Mouse (Mus musculus) midbrain, postnatal 0 days (tissue): ENCODE results near the gene Alpl. TPM values are rescaled to one million over a fixed set of nuclear protein-coding genes. Genes with fewer than 3 reads are reported as not detected.

ENCODE experiments used
- ATAC-seq: fragments of 200-750 bp; cut with Nextera tagmentation; 2 replicates; pipeline ENCODE4 v1.8.0; 2017; ENCODE audit warnings: moderate number of reproducible peaks, mild to moderate bottlenecking, moderate TSS enrichment, moderate library complexity; ENCODE audit not compliant: low FRiP score
- DNase-seq: peaks from one replicate; pipeline ENCODE4 v3.0.0-alpha.2; 2015; ENCODE audit warnings: low spot score
- H3K27ac ChIP-seq: fragments of 300-500 bp; sonication (generic); 2 replicates; pipeline ENCODE4 v1.5.1; 2014; ENCODE audit warnings: low read depth, mild to moderate bottlenecking, low read length, mixed read lengths
- H3K27me3 ChIP-seq: fragments of 300-500 bp; sonication (generic); 2 replicates; pipeline ENCODE4 v1.6.1; 2014; ENCODE audit warnings: low read length, control low read depth, mixed read lengths; ENCODE audit not compliant: insufficient read depth
- H3K36me3 ChIP-seq: fragments of 300-500 bp; sonication (generic); 2 replicates; pipeline ENCODE4 v1.6.1; 2014; ENCODE audit warnings: low read length, control low read depth, mixed read lengths; ENCODE audit not compliant: insufficient read depth
- H3K4me1 ChIP-seq: fragments of 300-500 bp; sonication (generic); 2 replicates; pipeline ENCODE4 v1.6.1; 2014; ENCODE audit warnings: mild to moderate bottlenecking, control low read depth, antibody characterized with exemption, low read length, mixed read lengths; ENCODE audit not compliant: insufficient read depth
- H3K4me2 ChIP-seq: fragments of 300-500 bp; sonication (generic); 2 replicates; pipeline ENCODE4 v1.6.1; 2014; ENCODE audit warnings: low read depth, mild to moderate bottlenecking, low read length, mixed read lengths; ENCODE audit not compliant: poor library complexity, severe bottlenecking
- H3K4me3 ChIP-seq: fragments of 300-500 bp; sonication (generic); 2 replicates; pipeline ENCODE4 v1.5.1; 2014; ENCODE audit warnings: low read depth, mild to moderate bottlenecking, low read length, moderate library complexity
- H3K9ac ChIP-seq: fragments of 300-500 bp; sonication (generic); replicated peaks from 2 replicates; pipeline ENCODE4 v1.6.1; 2014; ENCODE audit warnings: mild to moderate bottlenecking, low read length, moderate library complexity, mixed read lengths; ENCODE audit not compliant: poor library complexity, severe bottlenecking
- H3K9me3 ChIP-seq: fragments of 300-500 bp; sonication (generic); 2 replicates; pipeline ENCODE4 v1.6.1; 2016; ENCODE audit warnings: low read length, control low read depth
- CTCF ChIP-seq: IDR thresholded peaks from 2 replicates; pipeline ENCODE4 v1.5.1; 2016; ENCODE audit warnings: antibody characterized with exemption, mild to moderate bottlenecking
- WGBS: fragments of 180-500 bp; shearing (Covaris S2); extraction: QIAGEN DNeasy Blood & Tissue Kit; methylation state at CpG from one replicate; pipeline ENCODE4 v1.1.7; 2014; 5-methylcytosine and 5-hydroxymethylcytosine counted together
- polyA plus RNA-seq: library from polyadenylated mRNA; unstranded; fragments of >200 nt; fragmentation: Nextera tagmentation; extraction: Ambion mirVana; gene quantifications from 2 replicates; pipeline ENCODE4 v1.2.1, GENCODE M21; 2015
- total RNA-seq: library from RNA; depleted of rRNA; stranded (reverse); fragments of >200 nt; gene quantifications from 2 replicates; pipeline ENCODE4 v1.2.3, GENCODE M21; 2014

Alpl gene
- total and polyA plus RNA-seq, 2 experiments from 2014 or later = 14.3 to 16.1 TPM

DNA sequence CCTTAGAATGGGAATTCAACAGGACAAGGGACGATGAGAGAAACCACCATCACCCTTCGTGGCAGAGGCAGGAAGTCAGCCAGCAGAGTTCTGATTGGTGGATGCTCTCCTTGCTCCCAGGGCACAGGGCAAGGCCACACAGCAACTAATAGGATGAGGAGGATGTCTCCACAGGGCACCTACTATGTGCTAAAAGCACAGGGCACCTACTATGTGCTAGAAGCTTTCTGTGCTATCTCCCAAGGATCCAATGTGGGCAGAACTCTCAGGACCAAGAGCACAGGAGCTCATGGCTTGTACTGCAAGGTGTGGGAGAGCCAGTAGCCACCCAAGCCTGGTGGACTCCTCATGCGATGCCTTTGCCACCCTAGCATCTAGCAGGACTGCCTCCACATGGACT is 24.4 kb downstream of the Alpl start:
- Histone ChIP-seq H3K9ac (no peak overlapping the region), H3K27me3 (no peaks in the 10 kb centered on the region), H3K4me3 (no peak overlapping the region), H3K4me2 (no peak overlapping the region), H3K27ac (no peak overlapping the region), H3K4me1 (no peaks in the 10 kb centered on the region), H3K36me3 (no peaks in the 10 kb centered on the region), H3K9me3 (no peaks in the 10 kb centered on the region)
- ATAC-seq (no peak), DNase-seq (no peak)
- no peak for TF ChIP-seq CTCF
- WGBS = 79% methylated on average over 3 of the region's 3 CpGs

- H3K27ac ChIP-seq = no peak overlapping the region
- H3K9me3 ChIP-seq = no peaks in the 10 kb centered on the region
- no peak for ATAC-seq
- H3K4me2 ChIP-seq = no peak overlapping the region
- no peak overlapping the region for H3K9ac ChIP-seq
- 79% methylated on average over 14 of the region's 14 CpGs for WGBS
- no peak for TF ChIP-seq CTCF
- no peak for DNase-seq
- no peak overlapping the region for H3K4me3 ChIP-seq
- H3K27me3 ChIP-seq = no peaks in the 10 kb centered on the region
- H3K36me3 ChIP-seq = no peaks in the 10 kb centered on the region
- H3K4me1 ChIP-seq = no peaks in the 10 kb centered on the region
These were observed 25.1 kb downstream of the Alpl start for GRCm38 (mm10) chr4:137770901-137771612.

DNA sequence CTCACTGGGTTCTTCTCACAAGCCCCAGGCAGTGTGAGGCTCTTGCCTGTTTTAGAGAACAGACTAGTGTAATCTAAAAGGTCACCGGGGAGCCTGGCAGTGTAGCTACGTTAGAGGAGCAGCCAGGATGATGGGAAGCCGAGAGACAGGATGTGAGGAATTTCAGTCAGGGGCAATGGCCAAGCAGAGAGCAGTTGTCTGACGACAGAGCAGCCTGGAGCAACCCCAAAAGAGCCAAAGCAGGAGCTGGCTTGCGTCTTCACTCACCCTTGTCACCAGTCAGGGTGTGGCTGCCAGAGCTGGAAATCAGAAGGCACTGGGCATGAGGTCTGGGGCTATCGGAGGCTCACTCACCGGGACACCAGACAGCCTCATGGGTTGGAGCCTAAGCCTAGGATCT is 26.5 kb downstream of the Alpl start:
- Histone ChIP-seq H3K9me3 (no peaks in the 10 kb centered on the region), H3K27ac (no peak overlapping the region), H3K4me2 (no peak overlapping the region), H3K9ac (no peak overlapping the region; the same call in 1 of the 2 replicates), H3K27me3 (no peaks in the 10 kb centered on the region), H3K4me1 (no peaks in the 10 kb centered on the region), H3K36me3 (no peaks in the 10 kb centered on the region), H3K4me3 (no peak overlapping the region)
- 53% methylated on average over 7 of the region's 7 CpGs for WGBS
- DNase-seq (no peak), ATAC-seq (no peak)
- no peak for TF ChIP-seq CTCF

DNA sequence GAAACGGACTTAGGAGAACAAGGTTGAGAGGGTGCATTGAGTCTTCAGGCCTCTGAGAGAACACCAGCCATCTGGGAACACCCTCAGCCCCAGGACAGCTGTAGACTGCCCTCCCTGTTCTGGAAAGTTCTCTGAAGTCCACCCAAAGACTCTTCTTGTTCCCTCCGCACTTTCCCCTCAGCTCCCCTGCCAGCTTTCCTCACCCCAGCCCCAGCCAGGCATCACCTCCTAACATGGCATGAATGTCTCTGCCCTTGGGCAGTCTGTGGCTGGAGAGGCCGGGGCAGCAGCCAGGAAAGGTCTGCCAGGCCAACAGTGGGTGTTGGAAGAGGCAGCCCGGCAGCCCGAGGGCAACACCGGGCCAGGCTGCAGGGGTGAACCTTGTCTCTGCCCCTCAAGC is 27.4 kb downstream of the Alpl start:
- H3K27me3 ChIP-seq = no peaks in the 10 kb centered on the region
- 82% methylated on average over 6 of the region's 6 CpGs for WGBS
- H3K27ac ChIP-seq = no peak overlapping the region
- no peak for ATAC-seq
- no peak overlapping the region for H3K4me3 ChIP-seq
- DNase-seq = no peak
- no peaks in the 10 kb centered on the region for H3K36me3 ChIP-seq
- H3K9ac ChIP-seq = no peak overlapping the region
- no peaks in the 10 kb centered on the region for H3K9me3 ChIP-seq
- H3K4me2 ChIP-seq = no peak overlapping the region
- no peak for TF ChIP-seq CTCF
- no peaks in the 10 kb centered on the region for H3K4me1 ChIP-seq

DNA sequence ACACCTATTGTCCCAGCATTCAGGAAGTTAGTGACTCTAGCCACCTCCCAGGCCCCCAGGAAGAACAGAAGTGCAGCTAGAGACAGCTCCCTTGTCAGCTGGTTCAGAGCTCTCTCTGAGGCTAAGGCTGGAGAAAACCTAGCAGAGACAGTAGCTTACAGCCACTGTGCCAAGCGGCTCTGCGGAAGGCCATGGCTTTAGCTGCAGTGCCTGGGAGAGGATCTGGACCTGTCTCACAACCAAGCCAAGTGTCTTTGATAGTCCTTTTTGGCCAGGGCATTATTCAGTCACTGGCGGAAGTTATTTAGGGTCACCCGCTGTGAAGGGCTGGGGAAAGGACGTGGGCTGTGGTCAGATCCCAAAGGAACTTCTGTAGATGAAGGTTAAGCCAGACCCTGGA is 27.8 kb downstream of the Alpl start:
- no peak overlapping the region for H3K9ac ChIP-seq
- H3K27ac ChIP-seq = 0 out of 2 replicates have a peak overlapping the region, but pooled peaks have one; percentile 3
- H3K36me3 ChIP-seq = no peaks in the 10 kb centered on the region
- DNase-seq = no peak
- TF ChIP-seq CTCF = no peak
- no peak overlapping the region for H3K4me3 ChIP-seq
- H3K9me3 ChIP-seq = no peaks in the 10 kb centered on the region
- no peak for ATAC-seq
- WGBS = 67% methylated on average over 5 of the region's 5 CpGs
- no peaks in the 10 kb centered on the region for H3K4me1 ChIP-seq
- H3K4me2 ChIP-seq = no peak overlapping the region
- no peaks in the 10 kb centered on the region for H3K27me3 ChIP-seq

DNA sequence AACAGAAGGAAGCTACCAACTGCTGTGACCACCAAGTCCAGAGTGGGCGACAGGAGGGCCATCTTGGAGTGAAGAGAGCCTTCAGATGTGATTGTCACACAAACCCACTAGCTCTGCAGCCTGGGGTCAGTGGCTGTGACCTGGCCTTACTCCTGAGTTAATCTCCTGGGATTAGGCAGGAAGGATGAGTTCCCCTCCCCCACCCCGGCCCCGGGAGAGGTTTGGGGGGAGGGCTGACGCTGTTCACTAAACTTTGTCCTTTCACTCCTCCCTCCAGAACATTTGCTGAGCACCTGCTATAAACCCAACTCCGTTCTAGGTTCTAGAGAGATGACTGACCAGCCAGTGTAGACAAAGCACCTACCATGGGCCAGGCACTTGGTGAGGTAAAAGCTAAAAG is 29.8 kb downstream of the Alpl start:
- no peak overlapping the region for H3K4me2 ChIP-seq
- H3K4me1 ChIP-seq = no peaks in the 10 kb centered on the region
- no peak for TF ChIP-seq CTCF
- no peak for ATAC-seq
- no peak overlapping the region for H3K27ac ChIP-seq
- no peaks in the 10 kb centered on the region for H3K9me3 ChIP-seq
- no peak overlapping the region for H3K4me3 ChIP-seq
- no peak for DNase-seq
- H3K27me3 ChIP-seq = no peaks in the 10 kb centered on the region
- no peaks in the 10 kb centered on the region for H3K36me3 ChIP-seq
- H3K9ac ChIP-seq = no peak overlapping the region
- 28% methylated on average over 5 of the region's 5 CpGs for WGBS
